Mouse (Mus musculus): ENCODE measurements around the gene Plcb3. TPM values are rescaled to one million over a fixed set of nuclear protein-coding genes. Genes with fewer than 3 reads are reported as not detected.

Gene Plcb3
- polyA plus RNA-seq, 1 experiment from 2014 or later: 48.2 TPM

DNA sequence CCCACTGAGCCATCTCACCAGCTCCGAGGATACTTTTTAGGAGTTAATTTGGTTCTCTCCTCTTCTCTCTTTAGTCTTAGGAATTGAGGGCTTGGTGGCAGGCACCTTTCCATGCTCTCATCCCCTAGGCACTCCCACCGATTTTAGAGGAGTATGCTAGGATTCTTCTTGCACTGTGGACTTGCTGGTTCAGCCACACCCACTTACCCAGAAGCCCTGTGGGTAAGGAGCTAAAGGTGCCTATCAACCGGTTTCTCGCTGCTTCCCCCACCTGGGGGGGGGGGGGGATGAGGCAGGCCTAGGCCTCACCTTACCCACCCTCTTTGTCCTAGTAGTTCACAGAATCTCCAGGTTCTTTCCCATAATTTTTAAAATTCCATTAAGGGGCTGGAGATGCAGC lies 28.5 kb downstream of the Plcb3 start:
- H3K4me2 ChIP-seq (replicated peaks): no peak overlapping the region

DNA sequence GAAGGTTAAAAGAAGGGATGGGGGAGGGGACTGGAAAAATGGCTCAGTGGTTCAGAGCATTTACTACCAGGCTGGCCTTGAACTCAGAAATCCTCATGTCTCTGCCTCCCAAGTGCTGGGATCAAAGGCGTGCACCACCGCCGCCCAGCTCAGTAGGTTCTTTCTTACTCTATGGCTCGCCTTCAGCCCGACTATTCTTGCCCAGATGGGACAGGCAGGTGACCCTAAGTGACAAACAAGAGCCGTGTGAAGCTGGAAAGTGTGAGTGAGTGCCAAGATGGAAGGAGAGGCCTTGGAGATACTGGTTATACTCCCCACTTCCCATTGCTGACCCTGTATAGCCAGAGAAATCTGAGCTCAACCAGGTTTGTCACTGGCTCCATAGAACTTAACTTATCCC lies 32.6 kb downstream of the Plcb3 start:
- peaks cover 30% of the 10 kb centered on the region for H3K4me1 ChIP-seq
- H3K9me3 ChIP-seq (replicated peaks): no peaks in the 10 kb centered on the region
- 94% methylated on average over 6 of the region's 6 CpGs for WGBS
- no peak overlapping the region for H3K9ac ChIP-seq
- ATAC-seq (ENCODE audit: insufficient number of reproducible peaks, low FRiP score, low TSS enrichment, low read depth): no peak
- H3K4me2 ChIP-seq (replicated peaks): no peak overlapping the region
- H3K27me3 ChIP-seq: no peaks in the 10 kb centered on the region
- H3K27ac ChIP-seq (replicated peaks): no peak overlapping the region
- H3K4me3 ChIP-seq (replicated peaks): no peak overlapping the region
- H3K36me3 ChIP-seq: 0 out of 2 replicates have a peak, but pooled peaks cover 6% of the 10 kb centered on the region

More for the DNA sequence above, 28.5 kb downstream of the Plcb3 start:
- peaks cover 32% of the 10 kb centered on the region for H3K4me1 ChIP-seq
- WGBS: 44% methylated on average over 4 of the region's 4 CpGs
- H3K9me3 ChIP-seq (replicated peaks): no peaks in the 10 kb centered on the region
- 0 out of 2 replicates have a peak, but pooled peaks cover 8% of the 10 kb centered on the region for H3K36me3 ChIP-seq
- no peak for ATAC-seq (ENCODE audit: insufficient number of reproducible peaks, low FRiP score, low TSS enrichment, low read depth)
- H3K4me3 ChIP-seq (replicated peaks): no peak overlapping the region
- H3K27me3 ChIP-seq: no peaks in the 10 kb centered on the region
- no peak overlapping the region for H3K9ac ChIP-seq
- 0 out of 2 replicates have a peak overlapping the region, but pooled peaks have one; percentile 17 for H3K27ac ChIP-seq (replicated peaks)

DNA sequence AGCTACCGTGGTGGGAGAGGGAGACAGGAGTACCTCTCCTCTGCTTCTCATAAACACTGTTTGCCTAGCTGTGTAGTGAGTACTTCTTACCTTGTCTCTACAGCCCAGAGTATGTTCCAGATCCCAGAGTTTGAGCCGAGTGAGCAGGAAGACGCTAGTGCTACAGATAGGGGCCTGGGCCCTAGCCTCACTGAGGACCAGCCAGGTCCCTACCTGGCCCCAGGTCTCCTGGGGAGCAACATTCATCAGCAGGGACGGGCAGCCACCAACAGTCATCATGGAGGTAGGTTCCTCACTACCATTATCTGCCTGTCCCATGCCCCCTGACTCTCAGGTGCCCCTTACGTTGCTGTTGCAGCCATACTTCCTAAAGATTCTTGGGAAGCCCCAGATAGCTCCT lies 33.5 kb downstream of the Plcb3 start:
- ATAC-seq (ENCODE audit: insufficient number of reproducible peaks, low FRiP score, low TSS enrichment, low read depth): no peak
- H3K9me3 ChIP-seq (replicated peaks): no peaks in the 10 kb centered on the region
- H3K4me1 ChIP-seq: peaks cover 27% of the 10 kb centered on the region
- H3K4me3 ChIP-seq (replicated peaks): peak overlapping the region; percentile 93
- H3K27me3 ChIP-seq: no peaks in the 10 kb centered on the region
- H3K36me3 ChIP-seq: 0 out of 2 replicates have a peak, but pooled peaks cover 6% of the 10 kb centered on the region
- H3K9ac ChIP-seq: peak overlapping the region; percentile 91; the same call in 1 of the 2 replicates
- H3K27ac ChIP-seq (replicated peaks): peak overlapping the region; percentile 97
- 28% methylated on average over 5 of the region's 5 CpGs for WGBS
- H3K4me2 ChIP-seq (replicated peaks): peak overlapping the region; percentile 98

DNA sequence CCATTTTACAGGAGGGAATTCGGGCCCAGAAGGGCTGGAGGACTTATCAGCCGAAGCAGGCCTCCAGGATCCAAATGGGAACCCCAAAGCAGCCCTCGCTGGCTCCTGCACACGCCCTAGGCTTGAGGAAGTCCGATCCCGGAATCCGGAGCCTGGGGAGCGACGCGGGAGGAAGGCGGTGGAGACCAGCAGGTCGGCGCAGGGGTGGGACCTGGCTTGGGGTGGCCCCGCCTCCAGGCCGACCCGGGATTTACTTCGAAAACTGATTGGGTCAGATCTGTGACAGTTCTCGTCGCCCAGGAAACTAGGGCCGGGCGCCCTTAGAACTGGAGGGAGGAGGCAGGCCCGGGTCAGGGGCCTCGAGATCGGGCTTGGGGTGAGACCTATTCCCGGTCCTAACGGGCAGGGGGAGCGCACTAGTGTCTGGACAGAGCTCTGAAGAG lies 34.0 kb downstream of the Plcb3 start, which contains the start of gene Gpr137:
Gene Gpr137, minus strand, starts transcription at position 232 of the 443 bp plus-strand sequence.
- Histone ChIP-seq H3K4me3 (replicated peaks) (peak within 1 kb of the TSS; percentile 93), H3K9ac (peak within 1 kb of the TSS; percentile 91), H3K4me1 (peaks cover 27% of the 10 kb centered on the region), H3K4me2 (replicated peaks) (peak within 1 kb of the TSS; percentile 98), H3K9me3 (replicated peaks) (no peaks in the 10 kb centered on the region), H3K36me3 (0 out of 2 replicates have a peak, but pooled peaks cover 6% of the 10 kb centered on the region), H3K27ac (replicated peaks) (peak within 1 kb of the TSS; percentile 97), H3K27me3 (no peaks in the 10 kb centered on the region)
- WGBS: under 1% methylated on average over 27 of the region's 27 CpGs
- peak; percentile 89 for ATAC-seq (ENCODE audit: insufficient number of reproducible peaks, low FRiP score, low TSS enrichment, low read depth)

DNA sequence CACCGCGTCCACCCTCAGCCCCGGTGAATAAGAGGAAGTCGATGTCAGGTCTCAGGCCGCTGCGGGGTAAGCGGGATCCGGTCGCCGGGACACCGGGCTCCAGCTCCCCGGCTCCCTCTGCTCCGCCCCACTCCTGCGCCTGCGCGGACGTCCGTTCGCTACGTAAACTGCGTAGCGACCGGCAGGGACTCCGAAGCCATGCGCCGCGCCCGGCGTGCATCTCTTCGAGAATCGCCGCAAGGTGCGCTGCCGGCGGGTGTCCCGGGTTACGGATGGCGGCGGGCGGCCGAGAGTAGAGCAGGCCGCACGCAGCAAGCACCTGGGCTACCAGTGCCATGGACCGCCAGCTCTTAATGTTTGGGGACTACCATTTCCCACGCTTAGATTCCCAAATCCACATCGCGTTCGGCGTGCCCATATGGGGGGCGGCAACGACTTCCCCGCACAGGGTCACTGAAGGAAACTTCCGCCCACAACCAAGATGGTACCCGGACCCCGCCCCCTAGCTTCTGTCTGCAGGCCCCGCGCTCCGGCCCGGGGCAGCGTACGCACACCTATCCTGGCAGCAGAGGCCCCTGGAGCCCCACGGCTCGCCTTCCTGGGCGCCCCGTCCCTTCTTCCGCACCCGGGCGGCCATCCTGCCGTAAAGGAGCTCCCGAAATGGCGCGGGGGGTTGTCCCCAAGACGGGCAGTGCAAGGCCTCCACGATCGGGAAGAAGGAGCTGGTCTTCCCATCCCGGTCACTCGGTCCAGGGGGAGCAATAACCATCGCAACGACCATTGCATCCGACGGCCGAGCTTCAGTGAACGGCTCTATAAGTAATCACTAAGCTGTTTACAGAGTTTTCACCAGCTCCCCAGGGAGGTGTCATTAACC lies 34.7 kb downstream of the Plcb3 start, which contains the start of gene Bad:
Gene Bad, plus strand, starts transcription at position 490 of the 877 bp plus-strand sequence.
- peak; percentile 81 for ATAC-seq (ENCODE audit: insufficient number of reproducible peaks, low FRiP score, low TSS enrichment, low read depth)
- no peaks in the 10 kb centered on the region for H3K27me3 ChIP-seq
- peak within 1 kb of the TSS; percentile 91 for H3K9ac ChIP-seq
- H3K36me3 ChIP-seq: 0 out of 2 replicates have a peak, but pooled peaks cover 6% of the 10 kb centered on the region
- H3K4me2 ChIP-seq (replicated peaks): peak within 1 kb of the TSS; percentile 98
- peaks cover 25% of the 10 kb centered on the region for H3K4me1 ChIP-seq
- no peaks in the 10 kb centered on the region for H3K9me3 ChIP-seq (replicated peaks)
- peak within 1 kb of the TSS; percentile 93 for H3K4me3 ChIP-seq (replicated peaks)
- peak within 1 kb of the TSS; percentile 97 for H3K27ac ChIP-seq (replicated peaks)
- WGBS: under 1% methylated on average over 83 of the region's 83 CpGs

DNA sequence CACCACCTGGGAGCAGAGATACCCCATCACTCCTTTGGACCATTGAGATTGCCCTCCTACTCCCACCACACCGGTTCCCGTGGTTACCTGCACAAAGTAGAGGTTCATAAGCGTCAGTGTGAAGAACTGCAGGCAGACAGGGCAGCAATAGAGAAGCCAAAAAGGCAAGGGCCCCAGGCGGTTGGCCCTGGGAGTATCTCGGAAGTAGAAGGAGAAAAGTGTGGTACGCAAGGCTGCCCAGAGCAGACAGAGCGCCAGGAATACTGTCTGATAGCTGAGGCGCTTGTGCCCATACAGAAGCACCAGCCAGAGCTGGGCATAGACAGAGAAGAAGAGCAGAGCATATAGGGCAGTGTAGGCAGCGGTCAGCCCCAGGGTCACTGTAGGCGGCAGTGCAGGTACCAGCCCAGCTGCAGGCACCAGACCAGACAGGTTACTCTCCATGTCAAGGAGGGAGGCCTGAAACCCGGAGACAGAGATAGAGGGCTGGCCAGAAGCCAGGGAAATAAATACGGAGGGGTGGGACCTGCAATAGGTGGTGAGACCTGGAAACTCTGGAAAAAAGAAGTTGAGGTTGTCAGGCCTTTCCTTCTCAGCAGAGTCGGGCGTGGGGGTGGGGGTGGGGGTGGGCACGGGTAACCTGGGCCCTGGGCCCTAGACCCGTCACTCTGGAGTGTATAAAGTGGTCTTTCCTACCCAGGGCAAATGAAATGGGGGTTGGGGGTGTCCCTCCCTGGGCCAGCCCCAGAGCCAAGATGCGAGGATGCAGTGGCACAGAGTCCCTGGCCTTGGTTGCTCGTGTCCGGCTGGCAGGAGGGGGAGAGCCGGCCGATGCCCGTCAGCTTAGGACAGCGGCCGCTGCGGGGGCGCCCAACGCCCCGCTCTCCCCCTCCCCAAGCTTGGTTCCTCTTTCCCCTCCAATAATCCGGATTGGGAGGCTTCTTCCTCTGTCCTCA lies 35.6 kb downstream of the Plcb3 start:
- no peak for ATAC-seq (ENCODE audit: insufficient number of reproducible peaks, low FRiP score, low TSS enrichment, low read depth)
- H3K4me1 ChIP-seq: peaks cover 25% of the 10 kb centered on the region
- H3K9me3 ChIP-seq (replicated peaks): no peaks in the 10 kb centered on the region
- peak overlapping the region; percentile 93 for H3K4me3 ChIP-seq (replicated peaks)
- WGBS: 19% methylated on average over 29 of the region's 29 CpGs
- peak overlapping the region; percentile 91 for H3K9ac ChIP-seq
- peak overlapping the region; percentile 97; the same call in 1 of the 2 replicates for H3K27ac ChIP-seq (replicated peaks)
- H3K36me3 ChIP-seq: 0 out of 2 replicates have a peak, but pooled peaks cover 6% of the 10 kb centered on the region
- H3K27me3 ChIP-seq: peaks cover 7% of the 10 kb centered on the region
- peak overlapping the region; percentile 98 for H3K4me2 ChIP-seq (replicated peaks)

DNA sequence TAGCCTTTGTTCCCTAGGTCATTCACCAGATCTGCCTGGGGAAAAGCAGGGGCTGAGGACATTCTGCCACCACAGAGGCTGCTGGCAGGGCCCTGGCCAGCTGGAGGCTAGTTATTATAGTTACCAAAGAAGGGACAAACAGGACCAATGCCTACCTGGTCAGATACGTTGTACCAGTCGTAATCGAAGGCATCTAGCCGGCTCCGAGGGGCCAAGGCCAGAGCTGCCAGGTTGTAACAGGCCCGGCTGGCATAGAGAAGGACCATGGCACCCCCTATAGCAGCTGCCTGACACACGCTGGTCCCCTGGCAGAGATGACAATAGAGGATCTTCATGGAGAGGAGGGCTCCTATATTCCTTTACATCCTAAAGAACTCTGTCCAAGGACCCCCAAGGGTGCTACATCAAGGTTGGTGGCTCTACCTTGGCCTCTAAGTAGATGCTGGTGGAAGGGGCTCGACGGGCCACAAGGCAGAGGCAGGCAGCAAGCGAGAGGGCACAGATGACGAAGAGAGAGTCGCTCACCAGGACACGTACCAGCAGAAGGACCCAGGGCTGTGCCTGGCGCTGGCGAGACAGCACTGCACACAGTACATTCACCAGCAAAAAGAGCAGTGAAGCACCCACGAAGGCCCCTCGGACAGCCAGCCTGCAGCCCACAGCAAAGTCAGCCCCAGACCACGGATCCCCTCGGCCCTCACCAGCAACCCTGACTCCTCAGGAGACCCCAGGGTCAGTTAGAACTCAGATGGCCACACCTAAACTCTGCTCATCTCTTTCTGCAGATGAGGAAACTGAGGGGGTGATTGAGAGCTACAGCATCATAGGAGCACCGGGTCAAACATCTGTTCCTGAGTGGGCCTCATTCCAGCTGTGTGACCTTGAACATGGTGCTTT lies 36.9 kb downstream of the Plcb3 start:
- Histone ChIP-seq H3K27ac (replicated peaks) (no peak overlapping the region), H3K4me1 (peaks cover 27% of the 10 kb centered on the region), H3K4me3 (replicated peaks) (no peak overlapping the region), H3K9me3 (replicated peaks) (no peaks in the 10 kb centered on the region), H3K27me3 (peaks cover 19% of the 10 kb centered on the region), H3K9ac (no peak overlapping the region), H3K4me2 (replicated peaks) (no peak overlapping the region), H3K36me3 (no peaks in the 10 kb centered on the region)
- WGBS: 87% methylated on average over 20 of the region's 20 CpGs
- no peak for ATAC-seq (ENCODE audit: insufficient number of reproducible peaks, low FRiP score, low TSS enrichment, low read depth)

DNA sequence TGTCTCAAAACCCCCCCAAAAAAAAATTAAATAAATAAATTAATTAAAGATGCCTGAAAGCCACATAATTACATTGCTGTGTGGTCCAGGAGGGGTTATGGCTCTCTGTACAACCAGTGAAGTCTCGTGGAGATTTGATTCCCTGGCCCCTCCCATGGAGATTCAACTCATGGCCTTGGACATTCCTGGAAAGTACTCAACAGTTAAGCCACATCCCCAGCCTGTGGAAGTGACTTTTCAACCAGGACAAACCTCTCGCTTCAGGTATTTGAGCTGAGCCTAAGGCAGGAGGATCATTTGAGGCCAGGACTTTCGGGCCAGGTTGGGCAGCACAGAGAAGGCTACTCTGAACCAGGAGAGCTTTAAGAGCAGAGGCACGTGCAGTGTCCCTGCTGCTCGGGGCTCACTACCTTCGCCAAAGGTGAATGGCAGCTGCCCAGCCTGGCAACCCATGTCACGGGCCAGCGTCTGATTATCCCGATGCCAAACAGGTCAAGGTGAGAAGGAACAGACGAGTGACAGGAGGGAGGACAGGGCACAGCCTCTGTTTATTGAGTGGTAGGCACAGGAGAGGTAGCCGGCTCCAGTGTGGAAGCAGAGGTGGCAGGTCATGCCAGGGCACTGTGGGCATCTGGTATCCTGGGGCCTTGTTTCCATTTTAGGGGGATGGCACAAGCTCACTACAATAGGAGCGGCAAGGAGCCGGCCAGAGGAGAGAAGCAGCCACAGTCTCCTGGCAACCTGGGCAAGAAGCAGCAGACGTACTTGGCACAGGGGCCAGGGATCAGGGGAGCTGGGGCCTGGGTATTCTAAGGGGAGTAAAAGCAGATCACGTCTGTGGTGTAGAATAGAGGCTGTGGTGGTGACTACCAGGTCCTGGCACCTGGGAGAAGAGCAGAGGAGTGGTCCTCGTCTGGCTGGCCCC lies 38.5 kb downstream of the Plcb3 start:
- Histone ChIP-seq H3K9ac (no peak overlapping the region), H3K36me3 (no peaks in the 10 kb centered on the region), H3K4me1 (peaks cover 36% of the 10 kb centered on the region), H3K27me3 (peaks cover 34% of the 10 kb centered on the region), H3K4me3 (replicated peaks) (no peak overlapping the region), H3K9me3 (replicated peaks) (no peaks in the 10 kb centered on the region), H3K27ac (replicated peaks) (no peak overlapping the region), H3K4me2 (replicated peaks) (no peak overlapping the region)
- no peak for ATAC-seq (ENCODE audit: insufficient number of reproducible peaks, low FRiP score, low TSS enrichment, low read depth)
- WGBS: 75% methylated on average over 16 of the region's 16 CpGs

DNA sequence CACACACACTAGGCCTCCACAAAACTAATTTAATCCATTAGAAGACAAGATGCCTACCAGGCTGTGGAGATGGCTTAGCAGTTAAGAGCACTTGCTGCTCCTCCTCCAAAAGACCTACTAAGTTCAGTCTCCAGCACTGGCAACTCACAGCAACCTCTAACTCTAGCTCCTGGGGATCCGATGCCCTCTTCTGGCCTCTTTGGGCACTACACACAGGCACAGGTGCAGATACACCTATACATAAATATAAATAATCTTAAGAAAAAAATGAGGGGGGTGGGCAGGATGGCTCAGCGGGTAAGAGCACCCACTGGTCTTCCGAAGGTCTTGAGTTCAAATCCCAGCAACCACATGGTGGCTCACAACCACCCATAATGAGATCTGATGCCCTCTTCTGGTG lies 40.0 kb downstream of the Plcb3 start:
- peaks cover 35% of the 10 kb centered on the region for H3K4me1 ChIP-seq
- no peak overlapping the region for H3K9ac ChIP-seq
- H3K27ac ChIP-seq (replicated peaks): no peak overlapping the region
- ATAC-seq (ENCODE audit: insufficient number of reproducible peaks, low FRiP score, low TSS enrichment, low read depth): no peak
- H3K27me3 ChIP-seq: peaks cover 49% of the 10 kb centered on the region
- no peak overlapping the region for H3K4me3 ChIP-seq (replicated peaks)
- H3K9me3 ChIP-seq (replicated peaks): no peaks in the 10 kb centered on the region
- H3K4me2 ChIP-seq (replicated peaks): no peak overlapping the region
- WGBS: 21% methylated on average over 3 of the region's 3 CpGs
- no peaks in the 10 kb centered on the region for H3K36me3 ChIP-seq
